Mouse (Mus musculus) brain, embryonic 14.5 days (tissue): Measurements from ENCODE around the gene Ttc28.

ENCODE experiments used
- CTCF ChIP-seq: fragments of 200-500 bp; IDR thresholded peaks from 2 replicates; pipeline ENCODE4 v1.5.1; 2012; ENCODE audit warnings: inconsistent platforms, mild to moderate bottlenecking, moderate library complexity, borderline replicate concordance; ENCODE audit not compliant: insufficient read depth, insufficient read length; ENCODE audit errors: extremely low read depth
- POLR2A ChIP-seq: fragments of 200-500 bp; IDR thresholded peaks from 2 replicates; pipeline ENCODE4 v1.6.1; 2012; ENCODE audit warnings: mild to moderate bottlenecking, inconsistent platforms, borderline replicate concordance; ENCODE audit not compliant: poor library complexity, insufficient read depth, insufficient read length, severe bottlenecking; ENCODE audit errors: extremely low read depth

GRCm38 (mm10) chr5:111022339-111022738 lies 142.7 kb downstream of the Ttc28 start:
- TF ChIP-seq POLR2A = no peak
- no peak for TF ChIP-seq CTCF
